Mouse (Mus musculus) heart, adult 9 months (tissue): ENCODE results near the gene Wfdc11.
"Not testable (repeated sequence)": the region's sequence is repeated elsewhere in the genome, so short reads cannot be mapped to it uniquely, and the experiment has no call there.

Source experiments
- DNase-seq, 2 experiments: peaks; one replicate each; pipeline ENCODE4 v3.0.0; 2022; ENCODE audit warnings: low spot score in 2 of 2

Gene Wfdc11

DNA sequence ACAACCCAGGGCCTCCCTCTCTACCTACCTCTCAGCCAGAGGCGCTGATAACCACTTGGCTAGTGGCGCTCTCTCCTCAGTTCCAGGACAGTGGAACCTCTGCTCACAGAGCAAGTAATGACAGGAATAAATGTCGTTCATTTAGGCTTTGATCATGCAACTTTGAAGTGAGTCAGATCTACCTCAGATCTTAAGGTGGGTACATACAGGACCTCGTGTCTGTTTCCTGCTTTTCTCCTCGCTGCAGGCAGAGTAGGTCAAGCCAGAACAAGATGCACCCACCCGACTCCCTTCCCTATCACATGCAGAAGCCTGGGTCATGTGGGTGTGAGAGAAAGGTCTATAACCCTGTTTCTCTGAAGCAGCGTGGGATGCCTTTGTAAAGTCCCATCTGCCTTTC lies at the start of gene Wfdc11:
Wfdc11 (minus strand) TSS at position 101 of the 400 bp plus-strand sequence.
- DNase-seq: no peak

DNA sequence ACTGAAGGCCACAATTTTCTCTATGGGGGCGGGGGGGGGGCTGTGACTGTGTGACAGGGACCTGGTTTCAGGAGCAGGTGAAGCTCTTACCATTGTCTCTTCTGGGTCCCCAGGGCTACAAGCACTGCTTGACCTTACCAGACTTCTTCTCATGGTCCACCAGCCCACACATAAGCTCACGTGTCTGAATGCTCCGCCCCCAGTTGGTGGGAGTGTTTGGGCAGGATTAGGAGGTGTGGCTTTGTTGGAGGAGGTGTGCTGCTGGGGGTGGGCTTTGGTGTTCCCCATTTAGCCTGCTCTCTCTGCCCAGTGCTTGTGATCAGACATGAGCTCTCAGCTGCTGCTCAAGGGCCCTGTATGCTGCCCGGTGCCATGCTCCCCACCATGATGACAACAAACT lies 49.4 kb upstream of the Wfdc11 start:
- DNase-seq: no peak

DNA sequence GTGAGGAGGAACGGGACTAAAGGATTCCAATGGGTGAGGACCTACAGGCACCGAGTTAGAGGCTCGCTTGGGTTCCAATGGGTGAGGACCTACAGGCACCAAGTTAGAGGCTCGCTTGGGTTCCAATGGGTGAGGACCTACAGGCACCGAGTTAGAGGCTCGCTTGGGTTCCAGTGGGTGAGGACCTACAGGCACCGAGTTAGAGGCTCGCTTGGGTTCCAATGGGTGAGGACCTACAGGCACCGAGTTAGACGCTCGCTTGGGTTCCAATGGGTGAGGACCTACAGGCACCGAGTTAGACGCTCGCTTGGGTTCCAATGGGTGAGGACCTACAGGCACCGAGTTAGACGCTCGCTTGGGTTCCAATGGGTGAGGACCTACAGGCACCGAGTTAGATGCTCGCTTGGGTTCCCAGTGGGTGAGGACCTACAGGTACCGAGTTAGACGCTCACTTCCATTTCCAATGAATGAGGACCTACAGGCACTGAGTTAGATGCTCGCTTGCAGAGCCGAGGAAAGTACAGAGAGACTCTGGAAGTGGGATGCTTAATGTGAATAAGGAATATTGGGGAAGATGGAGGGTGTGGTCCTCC lies 42.4 kb upstream of the Wfdc11 start:
- not testable (repeated sequence) for DNase-seq

DNA sequence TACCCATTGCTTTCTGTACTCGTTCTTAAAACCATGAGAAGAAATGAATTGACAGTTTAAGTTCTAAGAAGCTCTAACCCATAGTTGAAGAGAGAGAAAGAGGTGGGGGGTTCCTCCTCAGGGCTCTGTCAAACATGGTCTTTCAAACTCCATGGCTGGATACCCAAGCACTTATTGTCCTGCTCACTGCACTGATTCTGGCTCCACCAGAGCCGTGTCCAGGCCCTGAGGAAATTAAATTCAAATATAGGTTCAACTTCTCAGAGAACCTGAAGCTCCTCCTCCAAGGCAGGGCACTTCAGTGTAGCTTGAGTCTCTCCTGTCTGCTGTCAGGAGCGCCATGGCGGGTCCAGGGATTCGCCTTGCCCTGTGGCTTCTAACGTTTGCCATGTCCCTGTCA lies 41.1 kb upstream of the Wfdc11 start, which contains the start of gene Spint5:
Spint5 (plus strand) TSS at position 301 of the 400 bp plus-strand sequence.
- no peak for DNase-seq

DNA sequence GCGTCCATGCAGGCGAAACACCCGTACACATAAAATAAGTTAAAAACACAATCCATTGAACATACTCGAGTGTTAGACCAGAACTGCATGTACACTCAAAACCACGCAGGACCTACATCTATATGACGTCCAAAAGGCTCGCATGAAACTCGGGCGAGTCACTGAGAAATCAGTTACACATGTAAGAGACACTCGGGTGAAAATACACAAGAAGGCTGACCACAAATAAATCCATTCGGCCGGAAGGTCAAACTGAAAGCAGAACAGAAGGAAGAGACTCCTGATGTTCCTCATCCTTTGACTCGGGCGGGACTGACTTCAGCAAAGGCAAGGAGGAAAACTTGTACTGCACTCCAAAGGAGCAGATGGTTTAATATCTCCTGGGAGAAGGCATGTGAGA lies 32.1 kb upstream of the Wfdc11 start:
- DNase-seq: no peak

DNA sequence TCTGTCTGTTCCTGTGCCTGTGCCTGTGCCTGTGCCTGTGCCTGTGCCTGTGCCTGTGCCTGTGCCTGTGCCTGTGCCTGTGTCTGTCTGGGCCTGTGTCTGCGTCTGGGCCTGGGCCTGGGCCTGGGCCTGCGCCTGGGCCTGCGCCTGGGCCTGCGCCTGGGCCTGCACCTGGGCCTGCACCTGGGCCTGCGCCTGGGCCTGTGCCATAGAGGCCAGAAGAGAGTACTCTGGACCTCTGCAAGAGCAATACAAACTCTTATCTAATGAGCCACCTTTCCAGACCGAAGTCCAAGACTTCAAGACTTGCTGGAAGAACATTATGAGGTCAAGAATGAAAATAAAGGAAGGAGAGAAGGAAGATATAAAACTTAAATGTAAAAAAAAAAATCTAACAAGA lies 31.4 kb upstream of the Wfdc11 start:
- DNase-seq: no peak

DNA sequence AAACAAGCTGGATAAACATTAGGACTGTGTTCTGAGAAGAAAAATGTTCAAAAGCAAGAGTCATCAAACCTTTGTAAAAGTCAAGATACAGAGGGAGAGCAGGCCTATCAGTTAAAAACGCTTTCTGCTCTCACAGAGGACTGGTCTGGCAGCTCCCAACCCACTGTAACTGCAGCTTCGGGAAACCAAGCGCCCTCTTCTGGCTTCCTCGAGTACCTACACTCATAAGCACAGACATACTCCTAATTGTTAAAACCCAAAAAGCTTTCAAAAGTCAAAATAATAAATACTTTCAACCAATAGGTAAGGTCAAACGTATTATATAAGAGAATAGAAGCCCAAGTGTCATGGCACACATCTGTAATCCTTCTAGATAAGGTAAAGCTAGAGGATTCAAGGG lies 30.3 kb upstream of the Wfdc11 start:
- no peak for DNase-seq

DNA sequence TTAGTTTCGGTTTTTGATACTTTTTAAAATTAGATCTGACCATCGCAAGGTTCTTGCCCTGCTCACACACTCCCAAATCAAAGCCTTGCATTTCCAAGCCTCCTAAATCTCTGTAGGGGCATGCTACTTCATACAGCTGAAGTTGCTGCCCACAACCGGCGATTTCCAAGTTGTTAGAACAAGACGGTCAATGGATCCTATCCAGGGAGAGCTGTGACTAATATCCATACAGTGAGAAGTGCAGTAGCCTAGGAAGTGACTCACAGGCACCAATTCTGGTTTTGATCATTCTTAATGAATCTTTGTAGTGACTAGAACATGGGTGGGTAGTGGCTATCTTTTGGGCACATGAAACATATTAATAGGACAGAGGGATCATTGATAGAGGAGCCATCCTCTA lies 27.9 kb upstream of the Wfdc11 start:
- DNase-seq: no peak

DNA sequence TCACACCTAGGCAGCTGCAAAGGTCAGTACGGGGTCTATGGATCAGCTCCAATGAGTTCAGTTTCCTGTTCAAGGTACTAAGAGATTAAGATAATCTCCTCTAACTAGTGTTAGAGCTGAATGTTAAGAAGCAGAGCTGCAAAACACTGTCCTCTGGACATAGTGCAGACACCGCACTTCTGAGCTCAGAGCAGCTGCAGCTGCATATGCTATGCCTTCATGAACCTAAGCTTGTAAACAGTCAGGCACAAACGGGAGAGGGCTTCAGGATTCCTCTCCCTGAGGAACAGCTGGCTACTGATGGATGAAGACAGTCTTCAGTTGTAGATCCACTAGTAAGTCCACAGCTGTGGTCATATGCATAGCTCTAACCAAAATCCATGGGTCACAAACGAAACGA lies 27.1 kb upstream of the Wfdc11 start:
- no peak for DNase-seq

DNA sequence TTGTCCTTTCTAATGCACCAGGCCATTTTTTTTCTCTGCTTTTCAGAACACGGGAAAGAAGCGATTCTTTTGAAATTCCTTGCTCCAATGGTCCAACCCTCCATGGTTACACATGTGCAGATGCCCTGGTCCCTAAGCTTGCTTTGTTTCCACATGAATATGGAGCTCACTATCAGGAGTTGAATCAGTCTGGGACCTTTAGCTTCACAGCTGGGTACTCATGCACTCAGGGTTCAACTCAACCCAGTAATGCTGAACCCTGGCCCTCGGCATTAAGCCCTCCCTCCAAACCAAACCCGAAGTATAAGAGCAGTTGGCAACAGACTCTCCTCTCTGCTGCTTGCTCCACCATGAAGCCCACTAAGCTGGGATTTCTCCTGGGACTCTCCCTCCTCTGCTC lies 24.3 kb upstream of the Wfdc11 start, which contains the start of gene Spint4:
Spint4 (plus strand) TSS at position 301 of the 400 bp plus-strand sequence.
- no peak for DNase-seq

DNA sequence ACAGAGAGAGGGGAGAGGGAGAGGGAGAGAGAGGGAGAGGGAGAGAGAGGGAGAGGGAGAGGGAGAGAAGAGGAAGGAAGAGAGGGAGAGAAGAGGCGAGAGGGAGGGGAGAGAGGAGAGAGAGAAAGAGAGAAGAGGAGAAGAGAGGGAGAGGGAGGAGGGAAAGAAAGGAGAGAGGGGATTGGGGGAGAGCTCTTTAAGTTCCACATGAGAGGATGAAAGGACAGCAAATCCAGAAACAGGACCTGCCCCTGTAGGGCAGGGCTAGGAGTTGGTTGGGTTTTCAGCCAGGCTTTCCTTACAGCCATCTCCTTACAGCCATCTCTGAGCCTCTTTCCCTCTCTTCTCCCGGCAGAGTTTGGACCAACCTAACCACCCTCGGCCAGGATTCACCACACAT lies 10.9 kb upstream of the Wfdc11 start, which contains the start of gene Wfdc13:
Wfdc13 (plus strand) TSS at position 301 of the 400 bp plus-strand sequence.
- DNase-seq: no peak

DNA sequence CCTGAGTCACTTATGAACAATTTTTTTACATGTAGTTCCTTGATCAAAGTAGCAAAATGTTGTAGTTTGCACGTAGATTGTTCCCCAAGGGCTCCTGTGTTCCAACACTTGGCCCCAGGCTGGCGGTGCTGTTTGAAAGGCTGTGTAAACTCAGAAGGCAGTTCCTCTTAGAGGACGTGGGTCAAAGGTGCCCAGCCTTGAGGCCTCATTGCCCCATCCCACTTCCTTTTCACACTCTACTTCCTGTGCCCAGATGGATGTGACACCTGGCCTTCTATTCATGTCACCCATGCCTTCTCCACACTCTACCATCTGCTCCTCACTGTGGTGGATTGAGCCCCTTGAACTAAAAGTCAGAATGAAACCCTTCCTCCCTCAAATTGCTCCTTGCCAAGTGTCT lies 6.0 kb upstream of the Wfdc11 start:
- no peak for DNase-seq

DNA sequence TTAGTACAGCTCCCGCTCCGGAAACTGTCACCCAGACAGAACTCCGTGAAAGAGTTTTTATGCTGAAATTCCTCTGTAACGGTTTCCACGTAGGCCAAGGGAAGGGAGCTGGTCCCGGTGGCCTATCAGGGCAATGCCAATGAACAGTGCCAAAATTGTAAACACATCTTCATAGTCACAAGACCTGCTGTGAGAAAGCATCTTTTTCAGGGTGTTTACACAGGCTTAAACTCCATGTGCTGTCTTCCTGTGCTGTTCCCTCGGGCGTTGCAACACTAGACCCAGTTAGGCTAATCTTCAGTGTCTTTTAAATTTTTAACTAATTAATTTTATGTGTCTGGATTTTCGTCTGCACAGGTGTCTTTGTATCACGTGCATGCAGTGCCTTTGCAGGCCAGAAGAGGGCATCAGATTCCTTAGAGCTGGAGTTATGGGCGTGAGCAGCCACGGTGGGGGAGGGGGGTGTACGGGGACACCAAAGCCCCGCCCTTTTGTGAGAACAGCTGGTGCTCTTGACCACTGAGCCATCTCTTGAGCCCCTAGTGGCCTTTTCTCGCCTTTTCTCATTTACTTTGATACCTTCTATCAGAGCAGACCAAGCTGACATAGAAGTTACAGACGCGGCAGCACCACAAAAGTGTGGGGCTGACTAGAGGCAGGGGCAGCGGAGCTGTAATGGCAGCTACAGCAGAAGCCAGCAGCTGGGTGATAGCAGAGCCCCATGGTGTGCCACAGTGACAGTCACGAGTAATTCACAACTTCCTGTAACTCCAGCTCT lies 5.2 kb upstream of the Wfdc11 start:
- peak; percentile 21 to 32 for DNase-seq

DNA sequence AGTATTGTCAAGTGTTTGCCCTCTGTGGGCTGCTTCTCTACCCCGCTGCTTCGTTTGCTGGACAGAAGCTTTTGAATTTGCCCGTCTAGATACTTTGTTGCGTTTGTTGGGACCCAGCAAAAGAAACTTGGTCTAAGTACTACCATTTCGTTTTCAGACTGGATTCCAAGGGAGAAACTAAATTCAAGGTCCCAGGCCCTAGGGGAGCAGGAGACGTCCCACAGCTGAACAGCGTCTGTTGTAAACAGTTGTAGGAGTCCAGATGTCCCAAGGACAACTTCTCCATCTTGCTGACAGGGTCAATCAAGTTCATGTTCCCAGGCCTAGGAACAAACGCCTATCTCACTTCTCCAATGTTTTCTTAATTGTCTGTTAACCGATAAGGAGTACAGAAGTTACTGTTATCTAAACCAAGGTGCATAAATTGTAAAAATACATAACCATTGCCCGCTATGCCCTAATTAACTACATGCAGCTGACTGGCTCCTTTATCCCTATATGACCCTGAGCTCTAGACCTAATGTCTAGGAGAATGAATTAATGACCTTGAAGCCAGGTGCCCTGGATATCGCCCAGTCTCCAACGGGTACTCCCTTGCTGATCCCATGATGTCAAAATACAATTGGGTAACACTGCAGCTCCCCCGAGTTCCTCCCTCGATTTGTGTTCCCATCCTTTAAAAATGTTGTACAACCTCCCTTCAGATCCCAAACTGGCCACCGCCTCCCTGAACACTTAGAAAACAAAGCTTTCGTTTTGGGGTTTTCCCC lies 3.2 kb upstream of the Wfdc11 start:
- DNase-seq: no peak

DNA sequence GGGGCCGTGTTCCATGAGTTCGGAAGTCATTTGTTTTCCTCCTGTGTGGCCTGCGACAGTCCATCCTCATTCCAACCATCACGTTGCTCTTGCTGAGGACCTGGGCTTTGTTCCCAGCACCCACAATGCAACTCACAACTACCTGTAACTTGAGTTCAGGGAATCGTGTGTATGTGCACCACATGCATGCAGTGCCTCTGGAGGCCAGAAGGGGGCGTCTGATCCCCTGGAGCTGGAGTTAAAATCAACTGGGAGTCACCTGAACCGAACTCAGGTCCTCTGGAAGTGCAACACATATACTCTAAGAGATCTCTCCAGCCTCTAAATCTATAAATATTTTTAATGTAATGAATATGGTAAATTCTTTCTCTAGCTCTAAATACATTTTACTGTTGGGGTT lies 2.2 kb upstream of the Wfdc11 start:
- no peak for DNase-seq

DNA sequence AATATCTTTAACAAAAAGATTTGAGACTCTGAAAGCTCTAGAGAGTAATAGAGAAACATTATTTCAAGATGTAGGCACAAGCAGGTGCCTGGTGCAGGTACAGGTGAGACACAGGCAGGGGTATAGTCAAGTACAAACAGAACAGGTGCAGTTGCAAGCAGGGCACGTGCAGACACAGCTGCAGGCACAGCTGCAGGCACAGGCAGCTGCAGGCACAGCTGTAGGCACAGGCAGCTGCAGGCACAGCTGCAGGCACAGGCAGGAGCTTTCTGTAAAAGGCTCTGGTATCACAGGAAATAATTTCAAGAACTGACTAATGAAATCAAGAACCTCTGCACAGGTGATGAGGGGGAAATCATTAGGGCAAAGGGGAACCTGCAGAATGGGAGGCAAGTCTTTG lies 2.9 kb downstream of the Wfdc11 start:
- no peak for DNase-seq

DNA sequence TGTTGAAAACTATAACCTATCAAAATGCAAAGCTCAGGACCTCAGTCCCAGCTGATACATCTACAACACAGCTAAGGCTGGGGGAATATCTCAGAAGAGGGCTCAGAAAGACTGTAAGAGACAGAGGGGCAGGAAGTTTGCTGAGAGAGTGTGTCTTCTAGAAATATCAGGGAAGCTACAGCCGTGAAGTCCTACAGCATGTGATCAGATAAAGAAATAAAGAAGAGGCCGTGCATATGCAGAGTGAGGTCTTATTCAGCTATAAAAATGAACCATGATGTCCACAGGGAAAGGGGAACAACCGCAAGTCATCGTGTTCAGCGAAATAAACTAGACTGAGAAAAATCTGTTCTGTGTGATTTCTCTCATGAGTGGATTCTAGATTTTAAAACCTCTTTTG lies 3.6 kb downstream of the Wfdc11 start:
- no peak for DNase-seq

DNA sequence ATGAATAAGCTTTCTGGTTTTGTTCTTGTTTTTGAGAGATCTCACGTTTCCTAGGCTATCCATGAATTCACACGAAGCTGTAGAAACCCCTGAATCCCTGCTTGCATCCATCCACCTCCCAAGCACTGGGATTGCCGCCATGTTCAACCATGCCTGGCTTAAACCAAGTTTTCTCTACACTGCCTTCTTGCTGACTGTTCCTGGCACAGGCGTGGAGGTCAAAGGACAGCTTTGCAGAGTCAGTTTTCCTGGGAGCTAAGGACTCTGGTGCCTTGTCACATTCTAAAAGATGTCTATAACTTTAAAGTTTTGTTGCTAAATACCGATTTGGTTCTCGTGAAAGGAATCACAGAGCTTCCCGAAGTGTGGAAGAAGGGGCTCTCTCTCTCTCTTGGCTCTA lies 9.0 kb downstream of the Wfdc11 start:
- no peak for DNase-seq

DNA sequence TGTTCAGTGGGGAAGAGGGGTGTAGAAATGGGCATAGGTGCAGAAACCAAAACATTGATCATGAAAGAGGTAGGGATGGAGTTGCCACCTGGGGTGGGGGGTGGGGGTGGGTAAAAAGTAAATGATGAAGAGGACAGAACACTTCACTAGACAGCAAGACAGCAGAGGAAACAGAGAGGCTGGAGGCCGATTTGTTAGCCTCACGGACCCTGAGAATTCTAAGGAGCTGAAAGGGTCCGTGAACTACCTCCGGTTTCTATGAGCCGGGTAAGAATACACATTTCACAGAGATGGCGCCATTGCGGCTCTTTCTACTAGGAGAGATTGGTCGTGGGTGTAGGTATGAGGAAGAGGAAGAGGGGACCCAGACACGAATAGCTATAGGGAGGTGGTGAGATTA lies 17.4 kb downstream of the Wfdc11 start, which contains the start of gene Wfdc9:
Wfdc9 (minus strand) TSS at position 101 of the 400 bp plus-strand sequence.
- no peak for DNase-seq

DNA sequence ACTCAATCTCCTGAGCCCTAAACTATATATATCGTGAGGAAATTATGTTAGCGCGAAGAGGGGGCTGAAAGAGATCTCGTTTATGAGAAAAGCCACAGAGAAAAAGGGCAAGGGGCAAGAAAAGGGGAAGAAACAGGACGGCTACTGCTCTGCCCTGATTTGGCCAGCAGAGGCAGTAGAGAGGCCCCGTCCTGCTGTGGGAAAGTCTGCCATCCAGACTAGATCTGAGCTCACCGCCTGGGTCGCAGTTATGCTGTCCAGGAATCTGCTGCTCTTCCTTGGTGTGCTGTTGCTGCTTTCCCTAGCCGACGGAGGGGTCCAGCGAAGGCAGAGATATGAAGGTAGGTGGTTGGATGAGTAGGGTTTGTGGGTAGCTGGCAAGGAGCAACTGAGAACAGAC lies 18.0 kb downstream of the Wfdc11 start, which contains the start of gene Wfdc10:
Wfdc10 (plus strand) TSS at position 189 of the 400 bp plus-strand sequence.
- DNase-seq: peak in 1 of 2 experiments; percentile 2

DNA sequence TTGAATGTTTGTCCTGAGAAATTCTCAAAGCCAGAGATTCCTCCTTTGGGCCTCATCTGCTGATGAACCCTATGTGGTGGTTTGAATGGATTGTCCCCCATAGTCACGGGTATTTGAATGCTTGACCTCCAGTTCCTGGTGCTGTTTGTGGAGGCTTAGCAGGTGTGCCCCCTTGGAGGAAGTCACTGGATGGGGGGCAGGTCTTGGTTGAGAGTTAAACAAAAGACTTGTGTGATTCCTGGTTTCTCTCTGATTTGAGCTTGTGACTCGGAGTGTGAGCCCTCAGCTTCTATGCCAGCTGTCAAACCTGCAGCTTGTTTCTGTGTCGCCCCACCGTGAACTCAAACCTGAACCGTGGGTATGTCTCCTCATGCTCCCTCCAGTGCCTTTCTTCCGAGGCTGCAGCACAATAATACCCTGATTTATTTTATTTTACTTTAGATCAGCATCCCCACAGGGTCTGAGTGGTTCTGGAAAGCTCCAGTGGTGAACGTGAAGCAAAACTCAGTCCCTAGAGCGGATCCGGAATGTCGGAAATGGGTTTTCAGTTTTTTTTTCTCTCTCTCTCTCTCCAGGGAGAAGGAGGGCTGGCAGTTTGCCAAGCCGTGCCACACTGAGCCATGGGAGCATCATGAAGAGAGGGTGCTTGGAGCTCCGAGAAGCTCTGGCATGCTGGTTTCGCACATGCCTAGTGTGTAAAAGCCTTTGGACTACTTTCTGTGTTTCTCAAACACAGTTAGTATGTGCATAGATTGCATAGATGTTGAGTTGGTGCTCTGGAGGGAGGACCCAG lies 31.8 kb downstream of the Wfdc11 start:
- no peak for DNase-seq

DNA sequence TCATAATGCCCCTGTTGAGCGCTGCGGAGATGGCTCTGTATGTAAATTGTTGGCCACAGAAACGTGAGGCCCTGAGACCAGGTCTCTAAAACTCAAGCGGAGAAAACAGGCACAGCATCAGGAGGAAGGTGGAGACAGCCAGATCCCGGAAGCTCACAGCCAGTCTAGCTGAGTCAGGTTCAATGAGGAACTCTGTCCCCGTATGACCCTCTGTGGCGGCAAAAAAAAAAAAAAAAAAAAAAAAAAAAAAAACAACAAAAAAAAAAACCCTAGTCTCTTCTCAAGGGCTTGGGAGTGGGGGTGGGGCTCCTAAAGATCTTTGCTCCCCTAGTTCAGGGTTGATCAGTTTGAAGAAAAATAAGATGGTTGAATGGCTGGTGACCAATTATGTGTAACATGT lies 32.8 kb downstream of the Wfdc11 start:
- DNase-seq: no peak
